18 mouse cellular contexts compared by ENCODE assay signal in genomic region chr12:16552108-16552771, GRCm38 (mm10). TPM values are rescaled to one million over a fixed set of nuclear protein-coding genes. Genes with fewer than 3 reads are reported as not detected.
A peak's percentile ranks its signal among the peaks of the same experiment; 100 is the strongest.
DNase-seq lines count a peak whose midpoint lies in the region; ATAC-seq and TF ChIP-seq lines count a peak whose summit lies in the region.
"Had no signal": no experiment of that assay in that cellular context is flagged by ENCODE, and none has a peak within 500 bp of the region (broad histone marks: within the 10 kb centered on the region; RNA-seq: fewer than 3 reads in every experiment).

No protein-coding gene starts in this region.

- no peak for TF ChIP-seq POLR2A in cerebellum, adult 2 months (IDR thresholded peaks at IDR 0.05; ENCODE audit: borderline replicate concordance, insufficient read depth, low read length)

- DNase-seq in gastrocnemius, adult 18-20 months (ENCODE audit: low spot score), result peak; percentile 36
- no peak for DNase-seq in gastrocnemius, postnatal 10 days
- no peak for DNase-seq in hindbrain, postnatal 0 days (ENCODE audit: low spot score)
- DNase-seq in hindbrain, embryonic 10.5 days (ENCODE audit: low spot score), result no peak
- DNase-seq in cerebellum, adult 2 months, result peak; percentile 34 to 59
- DNase-seq in cerebellum, postnatal 25 days, result peak; percentile 50 to 72
- DNase-seq: adrenal gland, postnatal 10 days; B cell, adult 2 months; lung, postnatal 10 days; right cerebral cortex, adult 18-20 months; thymus, adult 2 months had no signal

- no peak overlapping the region for H3K4me3 ChIP-seq in hindbrain, postnatal 0 days (ENCODE audit: low read length)
- H3K4me3 ChIP-seq in hindbrain, embryonic 10.5 days, result no peak overlapping the region
- H3K4me3 ChIP-seq in cerebellum, adult 2 months (replicated peaks; ENCODE audit: insufficient read depth, low read depth, low read length), result no peak overlapping the region
- H3K4me3 ChIP-seq: embryonic facial prominence, embryonic 15.5 days; hindbrain, embryonic 12.5 days; limb, embryonic 12.5 days; liver, embryonic 15.5 days; stomach, embryonic 15.5 days had no signal

- no peak overlapping the region for H3K9ac ChIP-seq in hindbrain, postnatal 0 days (replicated peaks; ENCODE audit: low read length)
- H3K9ac ChIP-seq: embryonic facial prominence, embryonic 15.5 days; hindbrain, embryonic 12.5 days; limb, embryonic 12.5 days; liver, embryonic 15.5 days; stomach, embryonic 15.5 days had no signal

- ATAC-seq in hindbrain, postnatal 0 days, result 0 out of 2 replicates have a peak, but pooled peaks have one; percentile 6
- no peak for ATAC-seq in erythroblast, adult 5-6 weeks (replicated peaks; ENCODE audit: low FRiP score, poor library complexity, severe bottlenecking)

- 79% methylated on average over 13 of the region's 13 CpGs for WGBS in hindbrain, postnatal 0 days
- WGBS in hindbrain, embryonic 10.5 days, result 85% methylated on average over 13 of the region's 13 CpGs
- whole genome bisulfite sequencing in cerebellum, adult 2 months, result 50% methylated on average over 13 of the region's 13 CpGs

- H3K27me3 ChIP-seq in hindbrain, postnatal 0 days (ENCODE audit: insufficient read depth, low read length), result no peaks in the 10 kb centered on the region
- no peaks in the 10 kb centered on the region for H3K27me3 ChIP-seq in hindbrain, embryonic 10.5 days (ENCODE audit: insufficient read depth, poor library complexity, severe bottlenecking)
- no peaks in the 10 kb centered on the region for H3K27me3 ChIP-seq in cerebellum, adult 2 months (ENCODE audit: control insufficient read depth, insufficient read depth, low read length)
- H3K27me3 ChIP-seq: embryonic facial prominence, embryonic 15.5 days; hindbrain, embryonic 12.5 days; limb, embryonic 12.5 days; liver, embryonic 15.5 days; stomach, embryonic 15.5 days had no signal

- peaks cover 39% of the 10 kb centered on the region for H3K36me3 ChIP-seq in hindbrain, postnatal 0 days (ENCODE audit: insufficient read depth, low read length)
- H3K36me3 ChIP-seq in hindbrain, embryonic 10.5 days, result peaks cover 63% of the 10 kb centered on the region
- H3K36me3 ChIP-seq: stomach, embryonic 15.5 days had no signal

- H3K9me3 ChIP-seq in hindbrain, postnatal 0 days (ENCODE audit: low read length), result no peaks in the 10 kb centered on the region
- H3K9me3 ChIP-seq in hindbrain, embryonic 10.5 days, result no peaks in the 10 kb centered on the region
- H3K9me3 ChIP-seq: embryonic facial prominence, embryonic 15.5 days; hindbrain, embryonic 12.5 days; limb, embryonic 12.5 days; liver, embryonic 15.5 days; stomach, embryonic 15.5 days had no signal

- no peak for TF ChIP-seq CTCF in hindbrain, postnatal 0 days (IDR thresholded peaks at IDR 0.05; ENCODE audit: low read depth)
- peak; percentile 10; the same call in 1 of the 2 replicates for TF ChIP-seq CTCF in cerebellum, adult 2 months (IDR thresholded peaks at IDR 0.05; ENCODE audit: borderline replicate concordance, insufficient read depth, low read depth, low read length)

- H3K27ac ChIP-seq in hindbrain, postnatal 0 days, result no peak overlapping the region
- H3K27ac ChIP-seq in hindbrain, embryonic 10.5 days, result no peak overlapping the region
- no peak overlapping the region for H3K27ac ChIP-seq in cerebellum, adult 2 months (ENCODE audit: insufficient read depth, low read length)
- H3K27ac ChIP-seq: embryonic facial prominence, embryonic 15.5 days; hindbrain, embryonic 12.5 days; kidney, postnatal 0 days; limb, embryonic 12.5 days; liver, embryonic 15.5 days; stomach, embryonic 15.5 days had no signal

- no peak overlapping the region for H3K4me2 ChIP-seq in hindbrain, postnatal 0 days (ENCODE audit: low read depth, low read length)
- H3K4me2 ChIP-seq: embryonic facial prominence, embryonic 15.5 days; hindbrain, embryonic 12.5 days; limb, embryonic 12.5 days; liver, embryonic 15.5 days; stomach, embryonic 15.5 days had no signal

- no peaks in the 10 kb centered on the region; the same call in 1 of the 2 replicates for H3K4me1 ChIP-seq in hindbrain, postnatal 0 days (ENCODE audit: insufficient read depth, low read length)
- peaks cover 26% of the 10 kb centered on the region for H3K4me1 ChIP-seq in hindbrain, embryonic 10.5 days (replicated peaks)
- H3K4me1 ChIP-seq in cerebellum, adult 2 months (ENCODE audit: control insufficient read depth, insufficient read depth, low read length), result peaks cover 14% of the 10 kb centered on the region
- H3K4me1 ChIP-seq: liver, embryonic 15.5 days; stomach, embryonic 15.5 days had no signal

RNA-seq across cellular contexts. Expression of gene Lpin1, which starts 58.5 kb away (rescaled TPM):
- total RNA-seq in gastrocnemius, adult 18-20 months (2021), result 100 to 1,000 TPM; 212 to 245 TPM
- total RNA-seq in gastrocnemius, postnatal 10 days (2021), result 10 to 100 TPM; 29.6 to 48.0 TPM
- 17.9 and 21.9 TPM in 2 replicates for total RNA-seq in hindbrain, postnatal 0 days (2014; rRNA removed)
- polyA plus RNA-seq in hindbrain, postnatal 0 days (2015; fragmentation: Nextera tagmentation; extraction: Ambion mirVana), result 9.4 and 9.8 TPM in 2 replicates
- 6.4 and 10.6 TPM in 2 replicates for polyA plus RNA-seq in hindbrain, embryonic 10.5 days (2016; fragmentation: Nextera tagmentation; extraction: Ambion mirVana)
- 37.2 and 38.6 TPM in 2 replicates for polyA plus RNA-seq in cerebellum, adult 2 months (2012; rRNA removed)
- total RNA-seq in erythroblast, adult 5-6 weeks (2015; ENCODE audit: low replicate concordance), result 3.3 and 3.6 TPM in 2 replicates
- 3.8 and 4.2 TPM in 2 replicates for total RNA-seq in erythroblast, adult 5-6 weeks (2017; ENCODE audit: low replicate concordance)

Comparison
In these comparisons a context has a peak if more than half of its experiments do, and no peak if none do; other contexts are left out.
1. DNase-seq: peak in gastrocnemius, adult 18-20 months (single experiment), cerebellum, adult 2 months (2 of 2) and cerebellum, postnatal 25 days (2 of 2); none in gastrocnemius, postnatal 10 days (single experiment), hindbrain, postnatal 0 days (single experiment) and hindbrain, embryonic 10.5 days (single experiment).